Mouse (Mus musculus): Measurements from ENCODE around the gene Tmem45a. TPM values are rescaled to one million over a fixed set of nuclear protein-coding genes. Genes with fewer than 3 reads are reported as not detected.

Tmem45a gene
- polyA plus RNA-seq, 1 experiment: 1.4 TPM

DNA sequence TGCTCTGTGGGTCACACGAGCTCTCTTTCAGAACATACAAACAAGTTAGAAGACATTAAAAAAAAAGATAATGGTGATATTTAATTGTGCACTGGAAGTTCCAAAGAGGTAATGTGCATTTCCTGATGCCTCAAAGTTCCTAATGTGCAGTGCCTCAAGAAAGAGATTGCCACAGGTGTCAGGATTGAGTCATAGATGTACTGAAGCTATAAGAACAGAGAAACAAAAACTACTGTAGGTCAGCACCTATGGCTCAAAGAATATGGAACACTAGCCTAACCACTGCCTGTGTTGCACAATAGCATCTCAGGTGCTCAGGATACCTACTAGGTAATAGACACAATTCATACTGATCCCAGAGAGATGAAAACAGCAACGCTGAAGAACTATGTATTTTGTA is 54.0 kb downstream of the Tmem45a start:
- no peak for TF ChIP-seq POLR2A (IDR thresholded peaks at IDR 0.05; ENCODE audit: borderline replicate concordance, insufficient read depth, low read length)
- TF ChIP-seq CTCF (IDR thresholded peaks at IDR 0.05; ENCODE audit: borderline replicate concordance, insufficient read depth, low read depth, low read length): no peak
- no peaks in the 10 kb centered on the region for H3K4me1 ChIP-seq (ENCODE audit: control insufficient read depth, insufficient read depth, low read length)
- no peaks in the 10 kb centered on the region for H3K27me3 ChIP-seq (ENCODE audit: control insufficient read depth, insufficient read depth, low read length)
- 96% methylated on average over 2 of the region's 2 CpGs for WGBS
- H3K4me3 ChIP-seq (replicated peaks; ENCODE audit: insufficient read depth, low read depth, low read length): no peak overlapping the region
- DNase-seq: no peak
- H3K27ac ChIP-seq (ENCODE audit: insufficient read depth, low read length): no peak overlapping the region

DNA sequence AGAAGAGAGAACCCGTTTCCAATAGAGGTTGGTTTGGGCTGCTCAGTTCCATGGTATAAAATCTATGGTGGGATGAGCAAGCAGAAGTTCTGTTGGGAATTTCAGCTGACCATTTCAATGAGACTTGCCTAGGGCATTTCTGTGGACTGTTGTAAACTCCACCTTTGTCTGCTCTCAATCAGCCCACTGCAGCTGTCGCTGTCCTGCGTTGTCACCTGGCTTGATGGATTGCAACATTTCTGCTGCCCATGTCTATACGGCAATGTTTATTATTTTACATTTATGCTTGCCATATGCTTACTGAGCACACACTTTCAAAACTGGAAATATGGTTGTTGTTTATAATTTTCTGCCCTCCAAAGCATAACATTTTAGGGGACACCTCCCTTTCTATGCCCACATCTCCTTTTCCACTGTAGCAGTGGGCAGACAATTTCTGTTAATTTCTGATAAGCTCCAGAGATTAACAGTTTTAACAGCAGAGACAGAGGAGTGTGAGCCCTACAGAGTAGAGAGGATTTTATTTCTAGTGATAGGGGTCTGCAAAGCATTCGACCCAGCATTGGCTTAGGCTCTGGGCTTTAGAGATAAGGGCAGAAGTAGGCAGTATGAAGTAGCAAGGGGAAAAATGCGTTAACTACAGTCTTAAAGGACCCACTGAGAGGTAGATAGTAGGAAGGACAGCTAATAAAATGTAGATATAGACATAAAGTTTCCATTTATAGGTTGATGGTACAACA is 84.4 kb downstream of the Tmem45a start:
- H3K4me3 ChIP-seq (replicated peaks; ENCODE audit: insufficient read depth, low read depth, low read length): no peak overlapping the region
- WGBS: 87% methylated on average over 6 of the region's 6 CpGs
- TF ChIP-seq CTCF (IDR thresholded peaks at IDR 0.05; ENCODE audit: borderline replicate concordance, insufficient read depth, low read depth, low read length): no peak
- no peaks in the 10 kb centered on the region for H3K4me1 ChIP-seq (ENCODE audit: control insufficient read depth, insufficient read depth, low read length)
- DNase-seq: no peak
- no peaks in the 10 kb centered on the region for H3K27me3 ChIP-seq (ENCODE audit: control insufficient read depth, insufficient read depth, low read length)
- H3K27ac ChIP-seq (ENCODE audit: insufficient read depth, low read length): no peak overlapping the region

GRCm38 (mm10) chr16:56800946-56801345 is 85.0 kb downstream of the Tmem45a start:
- 81% methylated on average over 7 of the region's 7 CpGs for WGBS
- no peak overlapping the region for H3K4me3 ChIP-seq (replicated peaks; ENCODE audit: insufficient read depth, low read depth, low read length)

DNA sequence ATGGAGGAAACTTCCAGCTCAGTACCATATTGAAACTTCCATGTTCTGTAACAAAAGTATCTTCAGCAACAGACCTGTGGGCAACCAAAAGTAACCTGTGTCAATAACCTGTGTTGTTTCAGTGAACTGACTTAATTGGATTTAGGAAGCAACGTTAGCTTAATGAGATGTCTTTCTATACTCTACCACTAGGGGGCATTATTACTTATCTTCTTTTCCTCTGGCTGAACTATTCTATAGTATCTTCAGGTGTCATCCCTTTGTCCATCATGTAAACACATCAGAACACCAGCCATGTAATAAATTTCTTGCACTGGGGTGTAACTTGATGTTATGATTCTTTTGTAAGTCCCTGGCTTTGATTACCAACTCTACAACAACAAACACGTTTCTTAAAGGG is 85.5 kb downstream of the Tmem45a start:
- no peak for TF ChIP-seq POLR2A (IDR thresholded peaks at IDR 0.05; ENCODE audit: borderline replicate concordance, insufficient read depth, low read length)
- peak; percentile 5; the same call in 1 of the 2 replicates for TF ChIP-seq CTCF (IDR thresholded peaks at IDR 0.05; ENCODE audit: borderline replicate concordance, insufficient read depth, low read depth, low read length)
- H3K4me1 ChIP-seq (ENCODE audit: control insufficient read depth, insufficient read depth, low read length): no peaks in the 10 kb centered on the region
- H3K27ac ChIP-seq (ENCODE audit: insufficient read depth, low read length): no peak overlapping the region
- WGBS: 42% methylated on average over 2 of the region's 2 CpGs
- no peaks in the 10 kb centered on the region for H3K27me3 ChIP-seq (ENCODE audit: control insufficient read depth, insufficient read depth, low read length)
- no peak for DNase-seq
- H3K4me3 ChIP-seq (replicated peaks; ENCODE audit: insufficient read depth, low read depth, low read length): no peak overlapping the region

More at GRCm38 (mm10) chr16:56800946-56801345, 85.0 kb downstream of the Tmem45a start:
- TF ChIP-seq CTCF (IDR thresholded peaks at IDR 0.05; ENCODE audit: borderline replicate concordance, insufficient read depth, low read depth, low read length) (no peak), POLR2A (IDR thresholded peaks at IDR 0.05; ENCODE audit: borderline replicate concordance, insufficient read depth, low read length) (no peak)
- Histone ChIP-seq H3K4me1 (ENCODE audit: control insufficient read depth, insufficient read depth, low read length) (no peaks in the 10 kb centered on the region), H3K27me3 (ENCODE audit: control insufficient read depth, insufficient read depth, low read length) (no peaks in the 10 kb centered on the region), H3K27ac (ENCODE audit: insufficient read depth, low read length) (no peak overlapping the region)
- no peak for DNase-seq

DNA sequence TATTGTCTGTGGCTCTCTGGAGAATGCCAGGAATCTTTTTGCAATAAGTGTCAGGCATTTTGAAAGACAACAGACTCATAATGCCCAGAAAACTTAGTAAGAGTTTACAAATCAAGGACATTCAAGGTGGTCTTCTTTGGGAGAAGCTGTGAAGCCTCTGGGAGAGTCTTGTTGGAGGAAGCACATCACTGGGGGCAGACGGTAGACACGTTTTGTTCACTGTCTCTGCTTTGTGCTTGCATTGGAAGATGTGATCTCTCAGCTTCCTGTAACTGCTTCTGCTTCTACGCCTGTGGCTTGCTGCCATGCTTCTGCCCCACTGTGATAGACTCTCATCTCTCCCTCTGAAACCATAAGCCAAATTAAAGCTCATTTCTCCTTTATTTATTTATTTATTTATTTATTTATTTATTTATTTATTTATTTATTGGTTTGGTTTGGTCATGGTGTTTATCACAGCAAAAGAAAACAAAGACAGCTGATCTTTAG is 86.4 kb downstream of the Tmem45a start:
- no peaks in the 10 kb centered on the region for H3K27me3 ChIP-seq (ENCODE audit: control insufficient read depth, insufficient read depth, low read length)
- 73% methylated on average over 3 of the region's 3 CpGs for WGBS
- no peak for DNase-seq
- no peaks in the 10 kb centered on the region for H3K4me1 ChIP-seq (ENCODE audit: control insufficient read depth, insufficient read depth, low read length)
- no peak overlapping the region for H3K4me3 ChIP-seq (replicated peaks; ENCODE audit: insufficient read depth, low read depth, low read length)
- H3K27ac ChIP-seq (ENCODE audit: insufficient read depth, low read length): no peak overlapping the region
- TF ChIP-seq POLR2A (IDR thresholded peaks at IDR 0.05; ENCODE audit: borderline replicate concordance, insufficient read depth, low read length) (no peak), CTCF (IDR thresholded peaks at IDR 0.05; ENCODE audit: borderline replicate concordance, insufficient read depth, low read depth, low read length) (no peak)

DNA sequence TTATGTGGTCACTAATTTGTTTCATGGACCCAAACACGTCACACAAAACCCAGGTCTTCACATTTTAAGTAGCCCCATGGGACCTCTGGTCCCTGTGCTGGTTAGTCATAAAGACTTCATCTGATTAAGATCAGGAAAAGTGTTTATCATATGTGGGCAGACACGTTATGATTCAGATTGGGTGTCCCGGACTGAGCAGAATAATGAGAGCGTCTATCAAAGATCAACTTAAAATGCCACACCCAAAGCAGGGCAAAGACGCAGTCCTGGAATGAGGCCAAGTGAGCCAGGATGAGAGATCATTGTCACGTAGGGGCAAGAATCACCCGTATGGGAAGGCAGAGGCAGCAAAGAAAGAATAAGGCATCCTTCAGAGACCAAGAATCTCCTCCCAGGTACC is 87.1 kb downstream of the Tmem45a start:
- Histone ChIP-seq H3K27me3 (ENCODE audit: control insufficient read depth, insufficient read depth, low read length) (no peaks in the 10 kb centered on the region), H3K27ac (ENCODE audit: insufficient read depth, low read length) (no peak overlapping the region), H3K4me3 (replicated peaks; ENCODE audit: insufficient read depth, low read depth, low read length) (no peak overlapping the region), H3K4me1 (ENCODE audit: control insufficient read depth, insufficient read depth, low read length) (no peaks in the 10 kb centered on the region)
- 49% methylated on average over 7 of the region's 7 CpGs for WGBS
- TF ChIP-seq POLR2A (IDR thresholded peaks at IDR 0.05; ENCODE audit: borderline replicate concordance, insufficient read depth, low read length): no peak
- TF ChIP-seq CTCF (IDR thresholded peaks at IDR 0.05; ENCODE audit: borderline replicate concordance, insufficient read depth, low read depth, low read length): no peak
- no peak for DNase-seq

- Histone ChIP-seq H3K4me1 (ENCODE audit: control insufficient read depth, insufficient read depth, low read length) (no peaks in the 10 kb centered on the region), H3K27ac (ENCODE audit: insufficient read depth, low read length) (no peak within 1 kb of the TSS), H3K4me3 (replicated peaks; ENCODE audit: insufficient read depth, low read depth, low read length) (no peak within 1 kb of the TSS), H3K27me3 (ENCODE audit: control insufficient read depth, insufficient read depth, low read length) (no peaks in the 10 kb centered on the region)
- WGBS: 76% methylated on average over 8 of the region's 8 CpGs
- TF ChIP-seq CTCF (IDR thresholded peaks at IDR 0.05; ENCODE audit: borderline replicate concordance, insufficient read depth, low read depth, low read length): no peak
- no peak for TF ChIP-seq POLR2A (IDR thresholded peaks at IDR 0.05; ENCODE audit: borderline replicate concordance, insufficient read depth, low read length)
- no peak for DNase-seq
These were observed 90.4 kb downstream of the Tmem45a start, which contains the start of gene Adgrg7 for GRCm38 (mm10) chr16:56795481-56796139. Gene Adgrg7 (minus strand): TSS chr16:56795855.
